Mouse (Mus musculus): ENCODE results near the gene Elmo3. TPM values are rescaled to one million over a fixed set of nuclear protein-coding genes. Genes with fewer than 3 reads are reported as not detected.
A peak's percentile ranks its signal among the peaks of the same experiment; 100 is the strongest.

The Elmo3 gene
- polyA plus RNA-seq (2015; fragmentation: Nextera tagmentation; extraction: Ambion mirVana) = 4.0 and 8.4 TPM in 2 replicates

DNA sequence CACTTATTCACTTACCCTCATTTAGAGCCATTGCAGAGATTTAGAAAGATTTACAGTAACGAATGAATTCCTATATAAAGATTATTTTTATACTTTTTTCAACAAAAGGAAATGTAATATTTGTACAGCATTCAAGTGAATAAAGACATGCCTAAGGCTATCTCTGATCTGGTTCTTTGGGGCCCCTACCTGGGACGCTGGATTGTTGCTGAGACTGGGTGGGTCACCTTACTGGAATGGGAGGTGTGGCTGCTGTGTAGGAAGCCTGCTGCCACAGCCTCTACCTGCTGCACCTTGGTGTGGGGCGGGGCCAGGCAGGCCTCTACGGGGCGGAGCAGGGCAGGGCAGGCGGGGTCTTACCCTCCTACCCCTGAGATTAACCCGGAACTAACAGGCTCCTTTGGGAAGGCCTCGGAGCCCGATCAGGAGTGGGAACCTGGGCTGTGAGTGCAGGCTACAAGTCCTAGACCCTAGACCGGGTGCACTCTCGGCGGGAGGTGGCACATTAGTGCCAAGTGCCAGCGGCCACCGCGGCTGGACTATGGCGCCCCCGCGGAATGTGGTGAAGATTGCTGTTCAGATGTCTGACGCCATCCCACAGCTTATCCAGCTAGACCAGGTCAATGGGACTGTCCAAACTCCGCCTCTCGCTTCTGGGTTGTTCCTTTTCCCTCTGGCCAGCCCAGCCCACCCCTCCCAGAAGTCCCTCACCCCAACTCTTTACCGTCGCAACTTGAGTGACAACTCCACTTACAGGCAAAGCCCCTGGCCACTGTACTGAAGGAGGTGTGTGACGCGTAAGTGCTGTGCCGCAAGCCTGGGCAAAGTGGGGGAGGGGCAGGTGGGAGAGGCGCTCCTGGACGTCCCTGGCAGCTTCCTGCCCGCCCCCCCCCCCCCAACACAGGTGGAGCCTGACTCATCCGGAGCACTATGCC, at the start of gene Elmo3:
TSS of gene Elmo3 (plus strand) at position 391 of the 935 bp plus-strand sequence.

DNA sequence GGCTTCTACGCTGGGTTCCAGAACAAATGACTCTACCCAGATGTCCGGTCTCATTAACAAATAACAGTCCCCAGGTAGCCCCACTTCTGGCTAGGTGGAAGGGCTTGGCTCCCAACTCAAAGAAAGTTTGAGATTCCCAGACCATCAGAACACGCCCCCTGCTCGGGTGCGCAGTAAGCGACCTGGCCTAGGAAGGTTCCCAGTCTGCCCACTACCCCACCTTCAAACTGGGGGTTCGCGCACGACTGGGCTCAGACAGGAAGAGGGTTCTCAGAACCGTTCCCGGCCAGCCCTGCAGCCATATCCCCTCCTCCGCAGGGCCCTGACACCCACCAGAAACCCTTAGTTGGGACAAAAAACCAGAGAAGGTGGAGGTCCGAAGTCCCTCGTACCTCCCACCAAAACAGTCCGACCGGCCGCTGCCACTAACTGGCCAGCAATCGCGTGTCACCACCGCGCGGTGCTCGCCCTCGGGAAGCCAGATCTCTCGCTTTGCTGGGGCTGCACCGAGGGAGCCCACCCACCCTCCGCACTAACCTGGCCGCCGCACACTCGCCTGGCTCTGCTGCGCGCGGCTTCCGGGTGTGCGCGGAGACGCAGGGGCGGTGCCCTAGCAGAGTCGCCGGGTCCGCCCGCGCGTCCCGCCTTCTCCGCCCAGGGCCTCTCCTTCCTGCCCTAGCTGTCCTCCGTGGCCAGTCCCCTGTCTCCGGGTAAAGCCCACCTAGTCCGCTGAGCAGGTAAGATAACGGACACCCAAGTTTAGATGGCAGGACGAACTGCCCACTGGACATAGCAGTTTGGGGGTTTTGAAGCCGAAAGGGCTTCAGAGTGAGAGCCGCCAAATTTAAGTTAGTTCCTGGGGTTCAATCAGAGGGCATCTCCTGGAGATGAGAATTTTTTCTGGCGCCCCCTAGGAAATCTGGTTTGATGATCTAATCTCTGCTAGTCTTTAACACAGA, 41.1 kb upstream of the Elmo3 start, which contains the start of the genes Tradd and Fbxl8:
TSS of gene Tradd (minus strand) at position 586 of the 959 bp plus-strand sequence.
TSS of gene Fbxl8 (plus strand) at position 625 of the 959 bp plus-strand sequence.

DNA sequence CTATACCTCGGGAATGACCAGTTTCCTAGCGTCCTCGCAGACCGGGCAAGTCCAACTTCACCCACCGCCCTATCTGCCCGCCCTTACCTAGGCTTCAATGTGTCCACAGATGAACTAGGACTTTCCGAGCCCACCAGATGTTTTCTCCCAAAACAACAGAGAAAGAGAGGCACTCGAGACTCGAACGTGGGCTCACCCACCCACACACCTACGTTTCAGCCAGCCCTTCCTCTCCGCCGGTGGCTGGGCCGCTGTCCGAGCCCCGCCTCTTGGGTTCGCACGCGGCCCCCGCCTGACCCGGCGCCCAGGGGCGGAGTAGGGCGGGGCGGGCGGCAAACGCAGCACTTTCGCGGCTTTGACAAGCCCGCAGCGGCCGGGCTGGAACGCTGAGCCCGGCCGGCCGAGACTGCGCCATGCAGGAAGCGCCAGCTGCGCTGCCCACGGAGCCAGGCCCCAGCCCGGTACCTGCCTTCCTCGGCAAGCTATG, 35.9 kb upstream of the Elmo3 start, which contains the start of gene Hsf4:
TSS of gene Hsf4 (plus strand) at position 341 of the 487 bp plus-strand sequence.

DNA sequence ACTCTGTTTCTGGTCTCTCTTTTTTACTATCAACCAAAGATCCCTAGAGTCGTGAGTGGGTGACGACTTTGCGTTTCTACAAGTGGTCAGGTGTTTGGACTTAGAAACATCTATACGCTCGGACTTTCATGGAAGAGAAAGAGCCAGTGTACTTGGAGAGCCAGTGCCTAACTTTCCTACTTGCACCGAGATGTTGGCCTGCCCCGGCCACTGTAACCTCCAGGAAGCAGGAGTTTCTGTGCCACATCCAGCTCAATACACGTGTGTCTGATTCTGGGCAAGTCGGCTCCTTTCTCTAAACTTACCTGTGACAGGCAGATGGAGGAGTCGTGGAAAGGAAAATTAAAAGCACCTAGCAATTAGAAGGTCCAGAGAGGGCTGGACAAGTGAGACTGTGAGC, 29.6 kb upstream of the Elmo3 start, which contains the start of gene Nol3:
TSS of gene Nol3 (plus strand) at position 301 of the 400 bp plus-strand sequence.

DNA sequence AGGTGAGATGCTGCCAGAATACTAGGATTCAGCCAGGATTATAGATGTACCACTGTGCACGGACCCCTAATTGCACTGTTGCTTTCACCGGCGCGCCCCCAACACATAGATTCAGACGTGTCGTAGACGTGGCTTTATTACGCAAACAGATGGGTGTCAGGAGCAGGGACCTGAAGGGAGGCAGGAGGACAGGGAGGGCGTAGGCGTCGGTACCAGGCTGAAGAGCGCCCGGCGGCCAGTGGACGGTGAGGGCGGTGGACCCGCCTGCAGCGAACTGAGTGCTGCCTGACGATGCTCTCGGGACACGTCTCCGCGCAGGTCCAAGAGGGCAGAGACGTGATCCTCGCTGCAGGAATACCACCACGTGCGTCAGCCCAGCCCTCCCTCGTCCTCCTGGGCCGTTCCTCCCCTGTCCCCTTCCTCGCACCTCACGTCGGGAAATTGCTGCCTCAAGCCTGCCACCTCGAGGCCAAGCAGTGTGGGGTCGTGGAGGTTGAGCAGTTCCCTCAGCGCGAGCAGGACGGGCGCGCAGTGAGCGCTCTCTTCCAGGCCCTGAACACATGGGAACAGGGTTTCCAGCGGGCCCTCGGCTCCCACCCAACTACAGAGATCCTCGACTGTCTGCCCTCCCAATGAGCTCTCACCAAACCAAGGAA, 15.5 kb upstream of the Elmo3 start, which contains the start of gene 4931428F04Rik:
TSS of gene 4931428F04Rik (minus strand) at position 60 of the 656 bp plus-strand sequence.

DNA sequence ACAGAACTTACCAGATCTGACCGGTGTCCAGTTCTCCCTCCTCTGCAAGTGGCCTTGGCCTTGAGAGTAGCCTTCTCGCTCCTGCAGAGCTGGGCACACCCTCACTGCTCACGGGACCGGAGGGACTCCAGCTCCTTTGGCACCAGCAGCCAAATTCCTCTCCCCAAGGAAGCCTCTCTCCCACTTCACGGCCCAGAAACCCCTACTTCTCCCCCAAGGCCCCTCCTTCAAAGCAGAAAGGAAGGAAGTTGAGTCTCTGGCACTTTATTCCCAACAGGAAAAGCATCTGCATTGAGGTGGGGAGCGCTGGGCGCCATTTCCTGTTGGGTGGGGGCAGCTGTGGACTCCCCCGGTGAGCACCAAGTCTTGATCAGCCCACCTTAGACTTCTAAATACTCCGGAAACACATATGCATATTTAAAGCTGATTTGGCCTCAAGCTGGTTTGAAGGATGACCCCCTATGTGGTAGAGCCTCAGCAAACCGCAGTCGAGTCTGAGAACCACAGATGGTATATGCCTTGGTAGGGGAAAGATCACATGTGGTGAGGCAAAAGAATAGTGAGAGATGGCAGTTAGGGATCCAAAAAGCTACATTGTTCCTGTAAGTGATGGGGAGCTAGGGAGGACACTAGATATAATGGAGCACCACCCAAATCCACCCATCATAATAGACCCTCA, 9.4 kb upstream of the Elmo3 start, which contains the start of gene Exoc3l:
TSS of gene Exoc3l (minus strand) at position 207 of the 679 bp plus-strand sequence.

DNA sequence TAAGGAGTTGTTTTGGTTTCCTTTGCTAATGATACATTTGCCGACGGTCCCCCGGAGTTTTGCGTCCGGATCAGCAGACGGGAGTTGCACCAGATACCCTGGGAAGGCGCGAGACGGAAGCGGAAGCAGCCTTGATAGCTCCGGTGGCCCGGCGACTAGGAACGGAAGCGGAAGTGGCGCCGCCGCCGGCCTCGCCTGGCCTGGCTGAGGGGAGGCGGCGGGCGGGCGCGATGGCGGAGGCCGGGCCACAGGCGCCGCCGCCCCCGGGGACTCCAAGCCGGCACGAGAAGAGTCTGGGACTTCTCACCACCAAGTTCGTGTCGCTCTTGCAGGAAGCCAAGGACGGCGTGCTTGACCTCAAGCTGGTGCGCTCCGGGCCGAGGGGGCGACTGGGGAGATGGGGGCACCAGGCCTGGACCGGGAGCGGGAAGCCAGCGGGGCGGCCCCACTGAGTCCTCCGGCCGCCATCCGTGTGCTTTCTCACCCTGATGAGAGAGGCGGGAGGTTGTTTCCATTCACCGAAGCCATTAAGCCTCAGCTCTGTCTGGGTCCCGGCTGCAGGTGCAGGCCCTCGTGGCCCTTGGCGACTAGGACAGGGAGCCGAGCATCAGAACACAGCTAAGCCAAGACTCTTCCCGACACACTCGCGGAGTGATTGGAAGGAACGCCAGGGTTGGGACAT, 7.7 kb upstream of the Elmo3 start, which contains the start of gene E2f4:
TSS of gene E2f4 (plus strand) at position 153 of the 682 bp plus-strand sequence.

DNA sequence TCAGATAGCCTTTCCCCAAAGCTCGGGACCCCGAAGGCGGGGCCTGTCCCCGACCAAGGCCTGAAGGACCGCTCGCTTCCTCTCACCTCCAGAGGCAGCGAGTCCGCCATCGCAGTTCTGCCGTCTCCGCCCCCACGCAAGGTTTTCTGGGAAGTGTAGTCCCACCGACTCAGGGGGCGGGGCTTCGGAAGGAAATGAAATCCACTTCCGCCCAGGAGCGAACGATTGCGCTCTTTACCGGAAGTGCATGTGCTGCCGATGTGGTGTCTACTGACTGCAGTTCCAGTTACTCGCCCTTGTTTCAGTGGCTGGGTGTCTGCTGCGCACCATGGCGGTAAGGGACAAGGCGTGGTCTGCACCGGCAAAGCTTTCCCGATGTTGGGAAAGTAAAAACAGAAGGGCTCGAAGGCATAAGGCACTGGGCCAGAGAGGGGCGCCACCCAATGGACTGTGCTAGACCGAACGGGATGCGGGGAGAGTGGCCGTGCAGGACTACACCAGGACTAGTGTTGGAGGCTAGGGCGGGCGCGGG, 20.8 kb downstream of the Elmo3 start, which contains the start of the genes Lrrc29 and Tmem208:
TSS of gene Lrrc29 (minus strand) at position 138 of the 532 bp plus-strand sequence.
TSS of gene Tmem208 (plus strand) at position 214 of the 532 bp plus-strand sequence.

DNA sequence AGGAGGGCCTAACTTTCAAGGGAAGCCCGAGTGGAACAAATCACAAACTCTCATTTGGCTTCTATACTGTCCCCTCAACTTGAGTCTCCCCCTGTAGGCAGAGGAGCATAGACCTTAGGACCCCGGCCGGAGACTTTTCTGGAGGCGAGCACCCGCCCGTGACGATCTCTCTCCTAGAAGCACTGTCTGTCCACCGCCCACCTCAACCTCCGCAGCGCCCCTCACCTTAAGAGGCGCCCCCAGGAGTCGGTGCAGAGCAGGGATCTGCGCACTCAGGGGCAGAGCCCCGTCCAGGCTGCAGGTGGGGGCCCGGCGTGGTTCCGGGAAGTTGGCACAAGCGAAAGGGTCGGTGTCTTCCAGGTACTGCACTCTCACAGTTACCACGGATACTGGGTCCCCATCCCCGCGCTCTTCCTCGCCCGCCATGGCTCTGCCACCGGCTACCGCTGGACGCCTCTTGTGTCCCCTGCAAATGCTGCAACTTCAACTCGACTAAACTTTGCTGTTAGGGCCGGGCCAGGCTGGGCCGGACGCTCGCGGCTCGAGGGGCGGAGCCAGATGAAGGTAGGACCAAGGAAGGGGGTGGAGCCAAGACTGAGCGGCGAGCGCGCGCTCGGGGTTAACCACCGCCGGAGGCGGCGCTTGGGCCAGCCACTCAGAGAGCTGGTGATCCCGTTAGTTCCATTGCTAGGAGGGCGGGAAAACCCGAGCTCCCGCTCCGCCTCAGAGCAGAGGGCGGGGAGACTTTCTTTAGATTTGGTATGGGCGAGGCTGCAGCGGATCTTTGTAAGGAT, 42.2 kb downstream of the Elmo3 start, which contains the start of gene Fhod1:
TSS of gene Fhod1 (minus strand) at position 526 of the 794 bp plus-strand sequence.

DNA sequence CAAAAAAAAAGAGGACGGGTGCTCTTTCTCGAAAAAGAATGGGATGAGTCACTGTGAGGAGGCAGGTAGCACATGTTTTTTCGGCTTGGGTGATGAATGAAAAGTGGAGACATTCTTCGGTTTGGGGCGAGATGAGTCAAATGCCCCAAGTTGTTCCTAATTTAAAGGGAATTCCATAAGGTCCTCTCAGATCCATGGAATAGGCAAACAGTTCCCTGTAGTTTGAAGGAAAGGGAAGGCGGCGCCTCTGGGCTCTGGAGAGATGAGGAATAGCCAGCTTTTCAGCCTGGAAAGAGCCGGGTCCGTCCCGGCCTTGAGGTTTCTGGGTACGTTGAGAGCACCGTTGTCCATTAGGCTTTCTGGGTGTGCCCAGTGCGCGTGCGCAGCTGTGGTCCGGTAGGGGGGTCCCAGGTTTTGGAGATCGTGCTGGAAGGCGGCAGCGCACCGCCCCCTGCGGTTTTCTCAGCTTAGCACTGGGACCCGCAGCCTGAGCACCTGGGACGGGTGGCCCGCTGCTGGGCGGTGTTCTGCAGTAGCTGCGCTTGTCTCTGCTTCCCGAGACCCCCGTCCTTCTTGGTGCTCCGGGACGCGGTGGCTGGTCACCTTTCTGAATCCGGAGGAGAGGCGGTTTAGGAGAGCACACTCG, 43.2 kb downstream of the Elmo3 start, which contains the start of gene Slc9a5:
TSS of gene Slc9a5 (plus strand) at position 394 of the 646 bp plus-strand sequence.

Small RNA genes lying within 50 kb of the gene (microRNA-seq; reads per million reads assigned to microRNA genes)
- gene Gm27320 (ENCODE audit: borderline replicate concordance, insufficient number of aligned reads) (not detected), gene Mir328 (ENCODE audit: borderline replicate concordance, insufficient number of aligned reads) (268 reads per million, percentile 57 among the genes with 10 or more reads in this experiment)

Other genes with a start within 250 kb of the Elmo3 start
- gene Ces3b, start 221.8 kb upstream of the Elmo3 start, polyA plus RNA-seq (2015; fragmentation: Nextera tagmentation; extraction: Ambion mirVana) = not detected in 2 replicates
- not detected in 2 replicates for gene Ces4a, start 173.8 kb upstream of the Elmo3 start, polyA plus RNA-seq (2015; fragmentation: Nextera tagmentation; extraction: Ambion mirVana)
- 46.7 and 52.1 TPM in 2 replicates for gene Cbfb, start 134.9 kb upstream of the Elmo3 start, polyA plus RNA-seq (2015; fragmentation: Nextera tagmentation; extraction: Ambion mirVana)
- gene D230025D16Rik, start 80.5 kb upstream of the Elmo3 start, polyA plus RNA-seq (2015; fragmentation: Nextera tagmentation; extraction: Ambion mirVana) = 15.0 and 24.6 TPM in 2 replicates
- 18.4 and 28.4 TPM in 2 replicates for gene B3gnt9, start 50.4 kb upstream of the Elmo3 start, polyA plus RNA-seq (2015; fragmentation: Nextera tagmentation; extraction: Ambion mirVana)
- gene Tradd, start 41.0 kb upstream of the Elmo3 start, polyA plus RNA-seq (2015; fragmentation: Nextera tagmentation; extraction: Ambion mirVana) = 26.7 and 34.2 TPM in 2 replicates
- 1.5 and 2.9 TPM in 2 replicates for gene Fbxl8, start 41.0 kb upstream of the Elmo3 start, polyA plus RNA-seq (2015; fragmentation: Nextera tagmentation; extraction: Ambion mirVana)
- gene Hsf4, start 35.8 kb upstream of the Elmo3 start, polyA plus RNA-seq (2015; fragmentation: Nextera tagmentation; extraction: Ambion mirVana) = 0.16 and 0.23 TPM in 2 replicates
- gene Nol3, start 29.5 kb upstream of the Elmo3 start, polyA plus RNA-seq (2015; fragmentation: Nextera tagmentation; extraction: Ambion mirVana) = 1.3 and 3.5 TPM in 2 replicates
- gene 4931428F04Rik, start 15.7 kb upstream of the Elmo3 start, polyA plus RNA-seq (2015; fragmentation: Nextera tagmentation; extraction: Ambion mirVana) = 4.5 and 7.9 TPM in 2 replicates
- 6.5 and 16.8 TPM in 2 replicates for gene Exoc3l, start 9.5 kb upstream of the Elmo3 start, polyA plus RNA-seq (2015; fragmentation: Nextera tagmentation; extraction: Ambion mirVana)
- gene E2f4, start 7.9 kb upstream of the Elmo3 start, polyA plus RNA-seq (2015; fragmentation: Nextera tagmentation; extraction: Ambion mirVana) = 37.7 and 47.4 TPM in 2 replicates
- 5.5 and 9.6 TPM in 2 replicates for gene Lrrc29, start 20.7 kb downstream of the Elmo3 start, polyA plus RNA-seq (2015; fragmentation: Nextera tagmentation; extraction: Ambion mirVana)
- 154 and 181 TPM in 2 replicates for gene Tmem208, start 20.8 kb downstream of the Elmo3 start, polyA plus RNA-seq (2015; fragmentation: Nextera tagmentation; extraction: Ambion mirVana)
- 1.1 and 1.2 TPM in 2 replicates for gene Fhod1, start 42.4 kb downstream of the Elmo3 start, polyA plus RNA-seq (2015; fragmentation: Nextera tagmentation; extraction: Ambion mirVana)
- 0.87 and 0.96 TPM in 2 replicates for gene Slc9a5, start 43.2 kb downstream of the Elmo3 start, polyA plus RNA-seq (2015; fragmentation: Nextera tagmentation; extraction: Ambion mirVana)
- gene Plekhg4, start 67.7 kb downstream of the Elmo3 start, polyA plus RNA-seq (2015; fragmentation: Nextera tagmentation; extraction: Ambion mirVana) = 0.07 and 0.09 TPM in 2 replicates
- gene Kctd19, start 107.9 kb downstream of the Elmo3 start, polyA plus RNA-seq (2015; fragmentation: Nextera tagmentation; extraction: Ambion mirVana) = 0.09 and 0.12 TPM in 2 replicates
- 1.5 and 2.0 TPM in 2 replicates for gene Lrrc36, start 108.0 kb downstream of the Elmo3 start, polyA plus RNA-seq (2015; fragmentation: Nextera tagmentation; extraction: Ambion mirVana)
- 223 and 469 TPM in 2 replicates for gene Tppp3, start 165.9 kb downstream of the Elmo3 start, polyA plus RNA-seq (2015; fragmentation: Nextera tagmentation; extraction: Ambion mirVana)
- 23.7 and 25.9 TPM in 2 replicates for gene Zdhhc1, start 191.3 kb downstream of the Elmo3 start, polyA plus RNA-seq (2015; fragmentation: Nextera tagmentation; extraction: Ambion mirVana)
- 2.4 and 3.1 TPM in 2 replicates for gene Hsd11b2, start 213.2 kb downstream of the Elmo3 start, polyA plus RNA-seq (2015; fragmentation: Nextera tagmentation; extraction: Ambion mirVana)